Mouse (Mus musculus) megakaryocyte, embryonic 14.5 days (primary cell): ENCODE results near the gene Ctrb1.

Experiments
- FLI1 ChIP-seq: IDR thresholded peaks from 2 replicates; pipeline ENCODE4 v1.6.1; 2012; ENCODE audit warnings: low read length, inconsistent platforms, mixed read lengths
- GATA1 ChIP-seq: IDR thresholded peaks from 3 replicates; pipeline ENCODE4 v1.6.1; 2012; ENCODE audit warnings: mixed read lengths, low read length, inconsistent platforms, borderline replicate concordance

GRCm38 (mm10) chr8:111690960-111691445, at the start of gene Ctrb1:
- TF ChIP-seq FLI1 (no peak), GATA1 (no peak)
